Mouse (Mus musculus) CH12.LX (cell line): ENCODE measurements at regions not wholly inside any gene's neighbourhood (a gene's known extent, or its start where the extent isn't known, plus 50 kb on each side); places are given as distances from the start of the nearest gene placed in this dataset.

Experiments used
- DNase-seq: peaks from one replicate; pipeline ENCODE4 v3.0.0-alpha.2; 2013; ENCODE audit errors: extremely low read depth
- H3K27ac ChIP-seq: 2 replicates; pipeline ENCODE4 v1.5.1; 2012; ENCODE audit warnings: low read depth, mild to moderate bottlenecking, control low read depth, moderate library complexity; ENCODE audit not compliant: insufficient read depth
- H3K27me3 ChIP-seq: replicated peaks from 2 replicates; pipeline ENCODE3; 2012; ENCODE audit warnings: inconsistent platforms
- H3K36me3 ChIP-seq, 2 experiments: replicated peaks in 1 of 2; 2 replicates each; pipeline versions ENCODE3 to v1.6.1; 2012; ENCODE audit warnings: inconsistent platforms in 1 of 2, low read length in 1 of 2, mild to moderate bottlenecking in 1 of 2, mixed read lengths in 1 of 2, moderate library complexity in 1 of 2; ENCODE audit not compliant: control insufficient read depth in 1 of 2, insufficient read depth in 1 of 2
- H3K4me1 ChIP-seq, 2 experiments: 2 replicates each; pipeline ENCODE4 v1.6.1; 2012; ENCODE audit warnings: inconsistent platforms in 1 of 2, moderate library complexity in 1 of 2; ENCODE audit not compliant: insufficient read depth in 2 of 2, control insufficient read depth in 1 of 2
- H3K4me2 ChIP-seq: 2 replicates; pipeline ENCODE4 v1.6.1; 2012; ENCODE audit warnings: low read depth, mild to moderate bottlenecking, control low read depth; ENCODE audit not compliant: poor library complexity, insufficient read depth, severe bottlenecking
- H3K4me3 ChIP-seq, 3 experiments: fragments of 150-350 bp in 1 of 3; sonication (generic) in 1 of 3; replicated peaks in 1 of 3; 2 replicates each; pipeline versions ENCODE3 to v1.5.1; 2011 to 2012; ENCODE audit warnings: low read depth in 2 of 3, low read length in 2 of 3, mild to moderate bottlenecking in 2 of 3, moderate library complexity in 2 of 3, control low read depth in 1 of 3, improper control_type of control experiment in 1 of 3, inconsistent platforms in 1 of 3, mixed read lengths in 1 of 3; ENCODE audit not compliant: poor library complexity in 1 of 3
- H3K79me2 ChIP-seq: replicated peaks from 2 replicates; pipeline ENCODE4 v1.6.1; 2012; ENCODE audit warnings: mild to moderate bottlenecking, moderate library complexity; ENCODE audit not compliant: control insufficient read depth, poor library complexity, insufficient read depth, severe bottlenecking; ENCODE audit errors: extremely low read depth
- H3K9ac ChIP-seq: 2 replicates; pipeline ENCODE4 v1.6.1; 2012; ENCODE audit warnings: low read depth, mild to moderate bottlenecking, control low read depth, moderate library complexity; ENCODE audit not compliant: insufficient read depth
- H3K9me3 ChIP-seq: replicated peaks from 2 replicates; pipeline ENCODE3; 2012; ENCODE audit warnings: low read length, inconsistent platforms, mixed read lengths
- BHLHE40 ChIP-seq: IDR thresholded peaks from 2 replicates; pipeline ENCODE4 v1.6.1; 2011; ENCODE audit warnings: mild to moderate bottlenecking, low read depth, low read length, improper control_type of control experiment
- CHD2 ChIP-seq: IDR thresholded peaks from 2 replicates; pipeline ENCODE4 v1.6.1; 2011; ENCODE audit warnings: low read length, improper control_type of control experiment
- ELF1 ChIP-seq: IDR thresholded peaks from 2 replicates; pipeline ENCODE4 v1.6.1; 2014; ENCODE audit warnings: low read depth, mild to moderate bottlenecking, inconsistent platforms, low read length, improper control_type of control experiment
- EP300 ChIP-seq: IDR thresholded peaks from 2 replicates; pipeline ENCODE4 v1.6.1; 2011; ENCODE audit warnings: low read length, improper control_type of control experiment
- ETS1 ChIP-seq: conservative IDR thresholded peaks from 2 replicates; pipeline ENCODE4 v1.6.1; 2012; ENCODE audit warnings: low read depth, mild to moderate bottlenecking, inconsistent platforms, low read length, improper control_type of control experiment, moderate library complexity
- GABPA ChIP-seq: IDR thresholded peaks from 2 replicates; pipeline ENCODE4 v1.6.1; 2012; ENCODE audit warnings: low read depth, low read length, improper control_type of control experiment, inconsistent platforms; ENCODE audit not compliant: insufficient replicate concordance
- HCFC1 ChIP-seq: IDR thresholded peaks from 2 replicates; pipeline ENCODE4 v1.6.1; 2012; ENCODE audit warnings: low read depth, mild to moderate bottlenecking, inconsistent platforms, low read length, improper control_type of control experiment
- IRF4 ChIP-seq: IDR thresholded peaks from 2 replicates; pipeline ENCODE4 v1.6.1; 2014; ENCODE audit warnings: low read depth, mild to moderate bottlenecking, inconsistent platforms, low read length, improper control_type of control experiment
- JUN ChIP-seq: IDR thresholded peaks from 2 replicates; pipeline ENCODE4 v1.6.1; 2011; ENCODE audit warnings: low read depth, mild to moderate bottlenecking, low read length, improper control_type of control experiment, moderate library complexity; ENCODE audit not compliant: insufficient read depth
- MAFK ChIP-seq: IDR thresholded peaks from 2 replicates; pipeline ENCODE4 v1.6.1; 2011; ENCODE audit warnings: low read length, improper control_type of control experiment; ENCODE audit not compliant: insufficient replicate concordance
- MAZ ChIP-seq: IDR thresholded peaks from 2 replicates; pipeline ENCODE4 v1.6.1; 2012; ENCODE audit warnings: low read depth, mild to moderate bottlenecking, inconsistent platforms, low read length, improper control_type of control experiment, moderate library complexity
- MXI1 ChIP-seq: IDR thresholded peaks from 2 replicates; pipeline ENCODE4 v1.6.1; 2011; ENCODE audit warnings: mild to moderate bottlenecking, low read depth, low read length, improper control_type of control experiment
- MYC ChIP-seq: IDR thresholded peaks from 2 replicates; pipeline ENCODE4 v1.6.1; 2011; ENCODE audit warnings: low read depth, mild to moderate bottlenecking, improper control_type of control experiment, low read length
- PAX5 ChIP-seq: IDR thresholded peaks from 2 replicates; pipeline ENCODE4 v1.6.1; 2012; ENCODE audit warnings: low read length, inconsistent platforms, mixed read lengths
- POLR2A ChIP-seq: IDR thresholded peaks from 2 replicates; pipeline ENCODE4 v1.6.1; 2011; ENCODE audit warnings: low read depth, mild to moderate bottlenecking, improper control_type of control experiment, low read length
- RAD21 ChIP-seq: IDR thresholded peaks from 2 replicates; pipeline ENCODE4 v1.6.1; 2011; ENCODE audit warnings: low read depth, mild to moderate bottlenecking, low read length, improper control_type of control experiment, moderate library complexity
- RCOR1 ChIP-seq: conservative IDR thresholded peaks from 2 replicates; pipeline ENCODE4 v1.6.1; 2012; ENCODE audit warnings: low read depth, mild to moderate bottlenecking, inconsistent platforms, low read length, improper control_type of control experiment
- SIN3A ChIP-seq: IDR thresholded peaks from 2 replicates; pipeline ENCODE4 v1.6.1; 2012; ENCODE audit warnings: low read length, improper control_type of control experiment, inconsistent platforms
- SMC3 ChIP-seq: IDR thresholded peaks from 2 replicates; pipeline ENCODE4 v1.6.1; 2011; ENCODE audit warnings: low read depth, low read length, improper control_type of control experiment
- TBP ChIP-seq: conservative IDR thresholded peaks from 2 replicates; pipeline ENCODE4 v1.6.1; 2011; ENCODE audit warnings: low read depth, low read length, improper control_type of control experiment
- TCF12 ChIP-seq: IDR thresholded peaks from 2 replicates; pipeline ENCODE4 v1.6.1; 2014; ENCODE audit warnings: low read depth, mild to moderate bottlenecking, inconsistent platforms, low read length, improper control_type of control experiment
- UBTF ChIP-seq: IDR thresholded peaks from 2 replicates; pipeline ENCODE4 v1.6.1; 2012; ENCODE audit warnings: low read depth, mild to moderate bottlenecking, inconsistent platforms, low read length, improper control_type of control experiment, moderate library complexity
- USF1 ChIP-seq: IDR thresholded peaks from 2 replicates; pipeline ENCODE4 v1.6.1; 2014; ENCODE audit warnings: low read depth, mild to moderate bottlenecking, inconsistent platforms, low read length, improper control_type of control experiment
- dilution Hi-C: fragments of 300-500 bp; cut with MboI; formaldehyde crosslinking; loops from 2 replicates; pipeline ENCODE4 v1.14.3; 2020; ENCODE audit warnings: low sequenced_read_pairs; ENCODE audit not compliant: extremely low pct_unique_long_range_greater_than_20kb, extremely low pct_ligation_motif_present
- in situ Hi-C: fragments of 300-500 bp; cut with MboI; formaldehyde crosslinking; loops from 3 replicates; pipeline ENCODE4 v1.14.3; 2019; ENCODE audit warnings: low sequenced_read_pairs, low pct_ligation_motif_present, low pct_unique_long_range_greater_than_20kb, mixed read lengths

DNA sequence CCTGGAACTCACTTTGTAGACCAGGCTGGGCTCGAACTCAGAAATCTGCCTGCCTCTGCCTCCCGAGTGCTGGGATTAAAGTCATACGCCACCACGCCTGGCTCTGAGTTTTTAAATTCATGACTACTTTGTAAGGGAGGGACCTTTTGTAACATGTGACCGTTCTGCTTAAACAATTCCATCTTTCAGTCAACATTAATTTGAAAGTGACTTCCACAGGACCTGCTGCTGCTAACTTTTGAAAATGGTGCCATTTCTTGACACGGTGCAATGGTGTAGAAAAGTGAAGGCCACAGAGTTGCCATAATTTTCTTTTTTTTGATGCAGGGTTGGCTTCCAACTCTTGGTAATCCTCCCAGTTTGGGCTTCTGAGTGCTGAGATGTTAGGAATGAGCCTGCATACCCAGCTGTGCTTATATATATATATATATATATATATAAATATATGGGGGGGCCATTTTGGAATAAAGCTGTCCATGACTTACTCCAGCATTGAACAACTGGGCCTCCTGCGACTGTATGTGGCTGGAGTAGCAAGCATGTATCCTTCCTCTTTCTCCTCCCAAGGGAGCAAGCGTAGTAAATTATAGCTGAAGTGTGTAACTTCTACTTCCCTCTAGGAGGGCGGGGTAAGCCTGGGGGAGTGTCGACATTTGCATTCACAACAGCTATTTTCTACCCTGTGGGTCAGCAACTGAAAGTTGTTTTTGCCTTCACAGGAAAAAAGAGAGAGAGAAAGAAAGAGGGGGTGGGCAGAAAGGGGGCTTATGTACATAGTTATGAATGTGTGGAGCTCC is 56.9 kb upstream of the Ralgps2 start (continued):
- TF ChIP-seq ELF1 (peak; percentile 59; the same call in 1 of the 2 replicates), JUN (no peak), SIN3A (peak; percentile 69), MAZ (peak; percentile 91), RAD21 (peak; percentile 2; the same call in 1 of the 2 replicates), MXI1 (no peak), RCOR1 (no peak; the same call in 1 of the 2 replicates), MAFK (no peak; the same call in 1 of the 2 replicates), UBTF (no peak), POLR2A (peak; percentile 65; the same call in 1 of the 2 replicates), BHLHE40 (peak; percentile 63), GABPA (no peak), USF1 (no peak; the same call in 1 of the 2 replicates)

DNA sequence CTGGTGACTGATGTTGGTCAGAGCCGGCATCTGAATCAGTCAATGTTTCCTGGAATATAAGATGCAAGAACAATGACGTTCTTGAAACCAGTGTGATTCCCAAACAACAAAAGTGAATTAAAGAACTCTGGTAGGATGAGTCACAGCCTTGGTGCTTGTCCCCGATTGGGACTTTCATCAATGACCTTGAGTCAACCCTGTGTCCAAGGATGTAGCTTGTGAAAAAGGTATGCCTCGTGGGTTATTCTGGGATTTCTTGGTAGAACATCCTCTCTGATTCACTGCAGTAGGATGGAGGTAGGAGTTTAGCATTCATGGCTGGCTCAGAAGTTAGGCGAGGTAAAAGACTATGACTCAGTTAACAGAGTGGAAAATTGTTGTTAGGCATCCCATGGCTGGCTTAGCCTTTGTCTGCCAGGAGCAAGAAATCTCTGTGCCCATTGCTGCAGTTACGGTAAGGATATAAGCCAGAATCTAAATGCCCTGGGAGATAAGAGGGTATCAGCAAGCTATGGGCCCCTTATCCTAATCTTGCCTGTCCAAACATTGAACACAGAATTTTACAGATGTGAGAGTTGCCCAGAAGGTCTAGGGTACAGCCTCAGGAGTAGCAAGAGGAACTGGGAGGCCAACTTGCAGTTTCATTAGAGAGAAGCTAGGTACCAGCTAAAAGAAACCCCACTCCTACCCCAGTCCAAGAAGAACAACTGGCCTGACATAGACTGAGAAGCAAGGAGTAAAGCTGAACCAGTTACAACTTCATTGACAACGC is 55.9 kb upstream of the Ralgps2 start:
- dilution Hi-C loops = no loop called here
- TF ChIP-seq SIN3A (0 out of 2 replicates have a peak, but pooled peaks have one; percentile 57), PAX5 (no peak), BHLHE40 (no peak; the same call in 1 of the 2 replicates), EP300 (peak; percentile 92), HCFC1 (no peak), ETS1 (peak; percentile 48; the same call in 1 of the 2 replicates), IRF4 (peak; percentile 92), RAD21 (peak; percentile 0), CHD2 (peak; percentile 44; the same call in 1 of the 2 replicates), TBP (0 out of 2 replicates have a peak, but pooled peaks have one; percentile 15), MYC (0 out of 2 replicates have a peak, but pooled peaks have one; percentile 16), TCF12 (peak; percentile 68), SMC3 (peak; percentile 27)
- H3K9ac ChIP-seq = peak overlapping the region; percentile 73
- in situ Hi-C loops = loop anchor here (5.0 kb wide), 2 partner anchors 52 to 63 kb away; no protein-coding TSS in a partner anchor
- H3K27ac ChIP-seq = peak overlapping the region; percentile 98
- H3K4me2 ChIP-seq = peak overlapping the region; percentile 62; the same call in 1 of the 2 replicates
- DNase-seq = no peak
- H3K79me2 ChIP-seq = no peaks in the 10 kb centered on the region
- peaks cover 44 to 93% of the 10 kb centered on the region in 2 experiments for H3K4me1 ChIP-seq
- H3K36me3 ChIP-seq = no peaks in the 10 kb centered on the region
- H3K27me3 ChIP-seq = no peaks in the 10 kb centered on the region
- no peak overlapping the region for H3K4me3 ChIP-seq
- H3K9me3 ChIP-seq = no peaks in the 10 kb centered on the region
